Mouse (Mus musculus) common myeloid progenitor, adult 5-6 weeks (primary cell): ENCODE results near the gene Mrpl38. TPM values are rescaled to one million over a fixed set of nuclear protein-coding genes. Genes with fewer than 3 reads are reported as not detected.

Experiments used
- ATAC-seq: replicated peaks from 2 replicates; pipeline ENCODE4 v1.8.0; 2016; ENCODE audit warnings: low read depth, mild to moderate bottlenecking, moderate TSS enrichment, inconsistent platforms; ENCODE audit not compliant: poor library complexity, severe bottlenecking
- total RNA-seq: library from RNA; stranded (forward); fragments of 200-1000, 187-1606 nt; gene quantifications from 2 replicates; pipeline ENCODE4 v1.2.3, GENCODE M21; 2017

The Mrpl38 gene
- 38.7 and 40.5 TPM in 2 replicates for total RNA-seq

- peak; percentile 94 for ATAC-seq
Measured at GRCm38 (mm10) chr11:116138468-116139138, at the start of gene Mrpl38. TSS of gene Mrpl38 (minus strand) at chr11:116138868.

GRCm38 (mm10) chr11:116187226-116187930 is 48.7 kb upstream of the Mrpl38 start:
- no peak for ATAC-seq

- ATAC-seq = no peak
Measured at GRCm38 (mm10) chr11:116186360-116186759, 47.7 kb upstream of the Mrpl38 start.

- ATAC-seq = no peak
Measured at GRCm38 (mm10) chr11:116185836-116186235, 47.2 kb upstream of the Mrpl38 start.

GRCm38 (mm10) chr11:116178411-116179121 is 39.9 kb upstream of the Mrpl38 start:
- no peak for ATAC-seq

GRCm38 (mm10) chr11:116176010-116176409 is 37.3 kb upstream of the Mrpl38 start:
- ATAC-seq = no peak

- ATAC-seq = no peak
Measured at GRCm38 (mm10) chr11:116174775-116175448, 36.2 kb upstream of the Mrpl38 start.

- ATAC-seq = no peak
Measured at GRCm38 (mm10) chr11:116171959-116172358, 33.3 kb upstream of the Mrpl38 start.

GRCm38 (mm10) chr11:116170003-116170800 is 31.5 kb upstream of the Mrpl38 start:
- no peak for ATAC-seq

GRCm38 (mm10) chr11:116169214-116169613 is 30.5 kb upstream of the Mrpl38 start:
- no peak for ATAC-seq

GRCm38 (mm10) chr11:116167884-116168439 is 29.3 kb upstream of the Mrpl38 start, which contains the start of gene Fbf1:
TSS of gene Fbf1 (minus strand) at chr11:116168166.
- ATAC-seq = peak; percentile 99

GRCm38 (mm10) chr11:116167232-116167631 is 28.6 kb upstream of the Mrpl38 start:
- ATAC-seq = peak; percentile 27; the same call in 1 of the 2 replicates

- ATAC-seq = no peak
Measured at GRCm38 (mm10) chr11:116163002-116163401, 24.3 kb upstream of the Mrpl38 start.

GRCm38 (mm10) chr11:116162146-116162545 is 23.5 kb upstream of the Mrpl38 start:
- ATAC-seq = no peak

- ATAC-seq = no peak
Measured at GRCm38 (mm10) chr11:116161312-116161711, 22.6 kb upstream of the Mrpl38 start.

- no peak for ATAC-seq
Measured at GRCm38 (mm10) chr11:116150960-116151359, 12.3 kb upstream of the Mrpl38 start.

- ATAC-seq = no peak
Measured at GRCm38 (mm10) chr11:116149341-116149740, 10.7 kb upstream of the Mrpl38 start.

- ATAC-seq = no peak
Measured at GRCm38 (mm10) chr11:116148761-116149221, 10.1 kb upstream of the Mrpl38 start.
